Mouse (Mus musculus) midbrain, embryonic 16.5 days (tissue): ENCODE data around the gene Dapp1. TPM values are rescaled to one million over a fixed set of nuclear protein-coding genes. Genes with fewer than 3 reads are reported as not detected.

ENCODE experiments used
- ATAC-seq: fragments of 200-750 bp; cut with Nextera tagmentation; 2 replicates; pipeline ENCODE4 v1.8.0; 2017; ENCODE audit warnings: moderate TSS enrichment
- H3K27ac ChIP-seq: fragments of 300-500 bp; sonication (generic); 2 replicates; pipeline ENCODE4 v1.5.1; 2014; ENCODE audit warnings: mild to moderate bottlenecking, low read length, mixed read lengths
- H3K27me3 ChIP-seq: fragments of 300-500 bp; sonication (generic); 2 replicates; pipeline ENCODE4 v1.6.1; 2014; ENCODE audit warnings: low read depth, low read length, mixed read lengths; ENCODE audit not compliant: control insufficient read depth, insufficient read depth
- H3K36me3 ChIP-seq: fragments of 300-500 bp; sonication (generic); 2 replicates; pipeline ENCODE4 v1.6.1; 2014; ENCODE audit warnings: mild to moderate bottlenecking, low read length, moderate library complexity, mixed read lengths; ENCODE audit not compliant: control insufficient read depth, insufficient read depth
- H3K4me1 ChIP-seq: fragments of 300-500 bp; sonication (generic); 2 replicates; pipeline ENCODE4 v1.6.1; 2014; ENCODE audit warnings: mild to moderate bottlenecking, low read length, mixed read lengths; ENCODE audit not compliant: control insufficient read depth, insufficient read depth
- H3K4me2 ChIP-seq: fragments of 300-500 bp; sonication (generic); 2 replicates; pipeline ENCODE4 v1.6.1; 2014; ENCODE audit warnings: mild to moderate bottlenecking, low read length, mixed read lengths
- H3K4me3 ChIP-seq: fragments of 300-500 bp; sonication (generic); 2 replicates; pipeline ENCODE4 v1.5.1; 2014; ENCODE audit warnings: low read depth, mild to moderate bottlenecking, low read length, moderate library complexity, mixed read lengths
- H3K9ac ChIP-seq: fragments of 300-500 bp; sonication (generic); 2 replicates; pipeline ENCODE4 v1.6.1; 2014; ENCODE audit warnings: low read depth, low read length, mixed read lengths
- H3K9me3 ChIP-seq: fragments of 300-500 bp; sonication (generic); replicated peaks from 2 replicates; pipeline ENCODE4 v1.6.1; 2014; ENCODE audit warnings: mild to moderate bottlenecking, low read length, mixed read lengths; ENCODE audit not compliant: control insufficient read depth, poor library complexity, severe bottlenecking
- WGBS: fragments of 180-500 bp; shearing (Covaris S2); extraction: QIAGEN DNeasy Blood & Tissue Kit; methylation state at CpG from one replicate; pipeline ENCODE4 v1.1.7; 2014; 5-methylcytosine and 5-hydroxymethylcytosine counted together
- polyA plus RNA-seq: library from polyadenylated mRNA; unstranded; fragments of >200 nt; fragmentation: Nextera tagmentation; extraction: Ambion mirVana; gene quantifications from 2 replicates; pipeline ENCODE4 v1.2.1, GENCODE M21; 2015

The Dapp1 gene
- polyA plus RNA-seq: 1.5 and 2.7 TPM in 2 replicates

DNA sequence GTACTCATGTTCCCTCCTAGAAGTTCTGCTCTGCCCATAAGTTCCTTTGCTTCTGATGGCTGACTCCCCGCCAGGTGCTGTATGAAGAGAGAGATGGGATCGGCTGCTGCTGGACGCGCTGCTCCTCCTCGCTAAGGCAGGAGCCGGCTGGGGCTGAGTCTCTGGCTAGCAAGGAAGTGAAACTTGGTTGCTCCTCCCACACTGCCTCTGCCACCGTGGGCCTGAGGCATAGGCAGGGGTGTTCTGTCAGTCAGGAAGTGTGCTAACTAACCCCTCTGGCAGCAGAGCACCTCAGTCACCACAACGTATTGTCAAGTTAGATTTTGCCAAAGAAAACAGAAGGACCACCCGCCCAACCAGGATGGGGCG lies at the start of gene Dapp1:
Gene Dapp1 (minus strand): TSS at position 164 of the 369 bp plus-strand sequence.
- Histone ChIP-seq H3K27me3 (no peaks in the 10 kb centered on the region), H3K9ac (0 out of 2 replicates have a peak within 1 kb of the TSS, but pooled peaks have one; percentile 36), H3K36me3 (no peaks in the 10 kb centered on the region), H3K27ac (no peak within 1 kb of the TSS), H3K9me3 (no peaks in the 10 kb centered on the region), H3K4me2 (peak within 1 kb of the TSS; percentile 45), H3K4me3 (peak within 1 kb of the TSS; percentile 19; the same call in 1 of the 2 replicates), H3K4me1 (peaks cover 10% of the 10 kb centered on the region)
- no peak for ATAC-seq
- 24% methylated on average over 10 of the region's 10 CpGs for WGBS

- WGBS: 83% methylated on average over 6 of the region's 6 CpGs
These were observed 49.2 kb upstream of the Dapp1 start for GRCm38 (mm10) chr3:138030563-138030962.

DNA sequence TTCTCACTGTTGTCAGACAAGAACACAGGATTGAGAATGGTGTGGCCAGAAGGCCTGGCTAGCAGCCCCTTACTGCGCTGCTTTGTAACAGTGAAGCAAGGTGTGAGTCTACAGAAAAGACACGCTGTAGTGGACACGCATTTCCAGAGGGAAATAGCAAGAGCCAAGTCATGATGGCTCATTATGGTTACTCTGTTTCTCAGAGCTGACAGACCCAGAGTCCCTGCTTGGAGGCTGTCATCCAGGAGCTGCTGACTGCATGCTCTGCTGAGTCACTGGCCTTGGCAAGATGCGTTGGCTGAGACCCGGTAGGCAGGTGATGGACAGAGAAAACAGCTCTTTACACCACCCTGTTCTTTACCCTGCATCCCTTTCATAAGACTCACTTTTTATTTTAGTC lies 48.0 kb upstream of the Dapp1 start:
- no peak overlapping the region for H3K4me2 ChIP-seq
- H3K4me3 ChIP-seq: no peak overlapping the region
- H3K27ac ChIP-seq: no peak overlapping the region
- ATAC-seq: no peak
- WGBS: 95% methylated on average over 5 of the region's 5 CpGs
- no peaks in the 10 kb centered on the region for H3K36me3 ChIP-seq
- H3K9ac ChIP-seq: no peak overlapping the region
- H3K27me3 ChIP-seq: no peaks in the 10 kb centered on the region
- H3K4me1 ChIP-seq: no peaks in the 10 kb centered on the region
- no peaks in the 10 kb centered on the region for H3K9me3 ChIP-seq

More at GRCm38 (mm10) chr3:138030563-138030962, 49.2 kb upstream of the Dapp1 start:
- no peaks in the 10 kb centered on the region for H3K36me3 ChIP-seq
- H3K4me2 ChIP-seq: no peak overlapping the region
- H3K4me1 ChIP-seq: no peaks in the 10 kb centered on the region
- H3K27ac ChIP-seq: no peak overlapping the region
- H3K27me3 ChIP-seq: no peaks in the 10 kb centered on the region
- no peak overlapping the region for H3K9ac ChIP-seq
- no peak overlapping the region for H3K4me3 ChIP-seq
- H3K9me3 ChIP-seq: no peaks in the 10 kb centered on the region
- no peak for ATAC-seq

DNA sequence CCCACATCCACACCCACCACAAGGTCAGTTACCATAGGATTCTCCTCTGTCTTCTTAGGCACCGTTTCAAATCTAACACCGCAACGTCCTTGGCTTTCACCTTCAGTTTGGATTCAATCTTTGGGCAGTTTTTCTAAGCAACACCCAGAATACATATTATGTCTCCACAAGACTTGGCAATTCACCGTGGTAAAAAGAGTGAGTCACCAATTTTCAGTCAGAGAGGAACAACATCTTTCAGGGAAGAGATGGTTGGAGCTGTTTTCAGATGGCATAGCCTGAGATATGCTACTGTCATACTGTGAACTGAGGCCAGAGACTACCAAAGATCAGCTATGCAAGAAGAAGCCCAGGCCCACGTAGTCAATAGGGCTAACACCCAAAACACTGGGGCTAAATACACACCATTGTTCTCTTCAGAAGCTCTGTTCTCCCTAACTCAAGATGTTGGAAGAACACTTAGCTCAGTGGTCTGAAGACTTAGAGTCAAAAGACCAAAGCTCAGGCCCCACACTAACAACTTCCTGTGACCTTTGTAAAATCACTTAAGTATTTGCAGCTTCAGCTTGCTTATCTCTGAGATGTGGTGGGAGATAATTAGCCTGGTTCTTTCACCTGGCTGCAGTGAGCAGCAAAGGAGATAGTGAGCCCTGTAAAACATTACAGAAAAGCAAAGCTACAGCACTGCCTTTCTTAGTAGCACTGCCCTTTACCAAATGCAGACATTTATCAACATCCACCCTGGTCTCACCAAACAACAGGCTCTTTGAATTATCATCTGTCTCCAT lies 46.4 kb upstream of the Dapp1 start:
- H3K36me3 ChIP-seq: no peaks in the 10 kb centered on the region
- no peak overlapping the region for H3K4me2 ChIP-seq
- no peaks in the 10 kb centered on the region for H3K4me1 ChIP-seq
- no peaks in the 10 kb centered on the region for H3K9me3 ChIP-seq
- H3K4me3 ChIP-seq: no peak overlapping the region
- H3K27ac ChIP-seq: no peak overlapping the region
- H3K9ac ChIP-seq: no peak overlapping the region
- 80% methylated on average over 5 of the region's 5 CpGs for WGBS
- ATAC-seq: no peak
- no peaks in the 10 kb centered on the region for H3K27me3 ChIP-seq

GRCm38 (mm10) chr3:138026286-138026685 lies 44.9 kb upstream of the Dapp1 start:
- Histone ChIP-seq H3K9ac (no peak overlapping the region), H3K27ac (no peak overlapping the region), H3K27me3 (no peaks in the 10 kb centered on the region), H3K36me3 (no peaks in the 10 kb centered on the region), H3K9me3 (no peaks in the 10 kb centered on the region), H3K4me3 (no peak overlapping the region), H3K4me2 (no peak overlapping the region), H3K4me1 (no peaks in the 10 kb centered on the region)
- no peak for ATAC-seq
- 86% methylated on average over 10 of the region's 10 CpGs for whole genome bisulfite sequencing

DNA sequence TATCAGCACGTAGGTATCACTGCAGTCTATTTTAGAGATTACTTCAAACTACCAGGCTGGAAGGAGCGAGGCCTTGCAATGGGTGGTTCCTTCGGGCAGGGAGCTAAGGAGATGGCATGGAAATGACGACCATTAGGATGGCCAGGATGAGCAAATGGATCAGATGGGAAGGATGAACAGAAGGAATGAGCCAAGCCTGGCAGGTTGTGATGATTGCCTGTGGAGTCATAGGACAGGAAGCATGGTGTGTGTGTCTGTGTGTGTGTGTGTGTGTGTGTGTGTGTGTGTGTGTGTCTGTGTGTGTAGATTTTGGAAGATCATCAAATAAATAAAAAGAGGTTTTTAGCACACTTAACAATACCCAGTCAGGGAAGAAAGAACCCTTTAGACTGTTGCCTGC lies 41.3 kb upstream of the Dapp1 start:
- H3K9me3 ChIP-seq: no peaks in the 10 kb centered on the region
- H3K27me3 ChIP-seq: no peaks in the 10 kb centered on the region
- H3K4me3 ChIP-seq: no peak overlapping the region
- no peak overlapping the region for H3K27ac ChIP-seq
- ATAC-seq: no peak
- H3K4me1 ChIP-seq: no peaks in the 10 kb centered on the region
- WGBS: 75% methylated on average over 4 of the region's 4 CpGs
- H3K4me2 ChIP-seq: no peak overlapping the region
- no peak overlapping the region for H3K9ac ChIP-seq
- no peaks in the 10 kb centered on the region for H3K36me3 ChIP-seq

DNA sequence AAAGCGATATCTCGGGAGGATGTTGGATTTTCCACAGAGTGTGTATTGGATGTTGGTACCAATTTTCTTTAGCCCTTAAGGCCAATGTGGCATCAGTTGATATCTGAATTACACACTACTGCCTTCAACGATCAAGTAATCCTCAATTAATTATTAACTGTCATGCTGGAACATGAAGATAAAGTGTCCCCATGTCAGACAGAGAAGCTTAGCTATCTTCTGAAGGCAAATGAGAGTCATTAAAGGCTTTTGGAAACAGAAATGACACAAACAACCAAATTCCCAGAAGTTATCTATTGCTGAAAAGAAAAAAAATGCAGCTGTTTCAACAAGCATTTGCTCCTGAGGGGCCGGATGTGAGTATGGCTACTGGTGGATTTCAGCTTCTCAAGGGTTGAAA lies 40.7 kb upstream of the Dapp1 start:
- no peak overlapping the region for H3K4me3 ChIP-seq

GRCm38 (mm10) chr3:138016810-138017209 lies 35.5 kb upstream of the Dapp1 start:
- Histone ChIP-seq H3K36me3 (no peaks in the 10 kb centered on the region), H3K9me3 (no peaks in the 10 kb centered on the region), H3K9ac (peak overlapping the region; percentile 8; the same call in 1 of the 2 replicates), H3K4me1 (no peaks in the 10 kb centered on the region), H3K27ac (peak overlapping the region; percentile 38; the same call in 1 of the 2 replicates), H3K4me3 (peak overlapping the region; percentile 5; the same call in 1 of the 2 replicates), H3K27me3 (no peaks in the 10 kb centered on the region), H3K4me2 (peak overlapping the region; percentile 31)
- WGBS: 56% methylated on average over 12 of the region's 12 CpGs
- peak; percentile 82 for ATAC-seq

More for the DNA sequence above, 40.7 kb upstream of the Dapp1 start:
- no peak overlapping the region for H3K9ac ChIP-seq
- no peak overlapping the region for H3K4me2 ChIP-seq
- 82% methylated on average over 4 of the region's 4 CpGs for WGBS
- no peak; the same call in 1 of the 2 replicates for ATAC-seq
- no peaks in the 10 kb centered on the region for H3K4me1 ChIP-seq
- no peaks in the 10 kb centered on the region for H3K27me3 ChIP-seq
- no peaks in the 10 kb centered on the region for H3K9me3 ChIP-seq
- H3K27ac ChIP-seq: no peak overlapping the region
- no peaks in the 10 kb centered on the region for H3K36me3 ChIP-seq

GRCm38 (mm10) chr3:138014725-138015124 lies 33.4 kb upstream of the Dapp1 start:
- H3K27me3 ChIP-seq: no peaks in the 10 kb centered on the region
- WGBS: 81% methylated on average over 2 of the region's 2 CpGs

More at GRCm38 (mm10) chr3:138014725-138015124, 33.4 kb upstream of the Dapp1 start:
- Histone ChIP-seq H3K9ac (no peak overlapping the region), H3K4me2 (no peak overlapping the region), H3K4me1 (no peaks in the 10 kb centered on the region), H3K36me3 (no peaks in the 10 kb centered on the region), H3K27ac (no peak overlapping the region), H3K9me3 (no peaks in the 10 kb centered on the region), H3K4me3 (no peak overlapping the region)
- no peak for ATAC-seq
